7 mouse cellular contexts compared by ENCODE assay signal in genomic region chr5:144223503-144223862, GRCm38 (mm10). TPM values are rescaled to one million over a fixed set of nuclear protein-coding genes. Genes with fewer than 3 reads are reported as not detected.
A peak's percentile ranks its signal among the peaks of the same experiment; 100 is the strongest.
DNase-seq lines count a peak whose midpoint lies in the region; ATAC-seq and TF ChIP-seq lines count a peak whose summit lies in the region.

Tecpr1 (minus strand) TSS chr5:144223615.

- peak within 1 kb of the TSS; percentile 70 for H3K27ac ChIP-seq in embryonic facial prominence, embryonic 10.5 days (replicated peaks)
- peak within 1 kb of the TSS; percentile 69 for H3K27ac ChIP-seq in intestine, postnatal 0 days (ENCODE audit: low read depth, low read length)
- peak within 1 kb of the TSS; percentile 77 for H3K27ac ChIP-seq in midbrain, embryonic 12.5 days (replicated peaks)
- peak within 1 kb of the TSS; percentile 51 for H3K27ac ChIP-seq in small intestine, adult 2 months (ENCODE audit: insufficient read depth, low read depth, low read length)

- TF ChIP-seq POLR2A in small intestine, adult 2 months (IDR thresholded peaks at IDR 0.05; ENCODE audit: low read depth, low read length) = peak; percentile 83; the same call in 1 of the 2 replicates

- no peaks in the 10 kb centered on the region for H3K27me3 ChIP-seq in embryonic facial prominence, embryonic 10.5 days (replicated peaks; ENCODE audit: low read depth, poor library complexity, severe bottlenecking)
- no peaks in the 10 kb centered on the region for H3K27me3 ChIP-seq in intestine, postnatal 0 days (replicated peaks; ENCODE audit: control insufficient read depth, insufficient read depth, low read length)
- no peaks in the 10 kb centered on the region for H3K27me3 ChIP-seq in midbrain, embryonic 12.5 days
- H3K27me3 ChIP-seq in small intestine, adult 2 months (ENCODE audit: control insufficient read depth, insufficient read depth, low read length) = no peaks in the 10 kb centered on the region

- peak within 1 kb of the TSS; percentile 75 for H3K4me2 ChIP-seq in intestine, postnatal 0 days (replicated peaks; ENCODE audit: low read depth)
- H3K4me2 ChIP-seq in midbrain, embryonic 12.5 days (replicated peaks) = peak within 1 kb of the TSS; percentile 87

- peak within 1 kb of the TSS; percentile 67 for H3K9ac ChIP-seq in intestine, postnatal 0 days (ENCODE audit: low read depth, low read length)
- H3K9ac ChIP-seq in midbrain, embryonic 12.5 days (replicated peaks) = peak within 1 kb of the TSS; percentile 71

- intact Hi-C loops in left cerebral cortex, postnatal 4 days (cut with DNase I) = no loop called here

- H3K36me3 ChIP-seq in embryonic facial prominence, embryonic 10.5 days (replicated peaks) = no peaks in the 10 kb centered on the region
- H3K36me3 ChIP-seq in intestine, postnatal 0 days (ENCODE audit: control insufficient read depth, insufficient read depth) = no peaks in the 10 kb centered on the region; the same call in 1 of the 2 replicates
- H3K36me3 ChIP-seq in midbrain, embryonic 12.5 days = no peaks in the 10 kb centered on the region
- no peaks in the 10 kb centered on the region for H3K36me3 ChIP-seq in small intestine, adult 2 months (ENCODE audit: control insufficient read depth, insufficient read depth, low read length)

- peak within 1 kb of the TSS; percentile 84 for H3K4me3 ChIP-seq in embryonic facial prominence, embryonic 10.5 days
- peak within 1 kb of the TSS; percentile 77 for H3K4me3 ChIP-seq in intestine, postnatal 0 days (ENCODE audit: low read depth, low read length)
- H3K4me3 ChIP-seq in midbrain, embryonic 12.5 days = peak within 1 kb of the TSS; percentile 72
- peak within 1 kb of the TSS; percentile 88 for H3K4me3 ChIP-seq in small intestine, adult 2 months (ENCODE audit: low read depth, low read length)

- no peaks in the 10 kb centered on the region for H3K9me3 ChIP-seq in embryonic facial prominence, embryonic 10.5 days
- H3K9me3 ChIP-seq in intestine, postnatal 0 days (ENCODE audit: control insufficient read depth) = no peaks in the 10 kb centered on the region
- H3K9me3 ChIP-seq in midbrain, embryonic 12.5 days = no peaks in the 10 kb centered on the region

- TF ChIP-seq CTCF in intestine, postnatal 0 days (IDR thresholded peaks at IDR 0.05; ENCODE audit: low read depth) = peak; percentile 39
- no peak for TF ChIP-seq CTCF in small intestine, adult 2 months (IDR thresholded peaks at IDR 0.05; ENCODE audit: extremely low read depth, insufficient read length, insufficient replicate concordance, low read depth, low read length)

- WGBS in embryonic facial prominence, embryonic 10.5 days = under 1% methylated on average over 37 of the region's 37 CpGs
- under 1% methylated on average over 37 of the region's 37 CpGs for WGBS in intestine, postnatal 0 days
- WGBS in midbrain, embryonic 12.5 days = under 1% methylated on average over 35 of the region's 37 CpGs
- WGBS in small intestine, adult 2 months = under 1% methylated on average over 37 of the region's 37 CpGs

- H3K4me1 ChIP-seq in embryonic facial prominence, embryonic 10.5 days = peaks cover 37% of the 10 kb centered on the region
- no peaks in the 10 kb centered on the region for H3K4me1 ChIP-seq in intestine, postnatal 0 days (replicated peaks; ENCODE audit: control insufficient read depth, insufficient read depth, low read length)
- peaks cover 21% of the 10 kb centered on the region for H3K4me1 ChIP-seq in midbrain, embryonic 12.5 days
- H3K4me1 ChIP-seq in small intestine, adult 2 months (ENCODE audit: control insufficient read depth, insufficient read depth, insufficient read length, low read length) = no peaks in the 10 kb centered on the region

- peak; percentile 96 for DNase-seq in adrenal gland, postnatal 10 days
- peak; percentile 96 for DNase-seq in embryonic facial prominence, embryonic 10.5 days (ENCODE audit: low spot score)
- peak; percentile 77 for DNase-seq in gonadal fat pad, adult 2 months (ENCODE audit: low read depth)
- DNase-seq in left cerebral cortex, postnatal 4 days = peak; percentile 95

- peak; percentile 93 for ATAC-seq in intestine, postnatal 0 days
- peak; percentile 97 for ATAC-seq in midbrain, embryonic 12.5 days (ENCODE audit: low FRiP score, low read depth)

RNA-seq across cellular contexts. Expression of gene Tecpr1, which starts in this region (rescaled TPM):
- 10 to 100 TPM; 56.9 to 67.2 TPM for total RNA-seq in adrenal gland, postnatal 10 days (2021)
- 19.3 and 21.1 TPM in 2 replicates for polyA plus RNA-seq in embryonic facial prominence, embryonic 10.5 days (2016; fragmentation: Nextera tagmentation; extraction: Ambion mirVana)
- 39.4 and 43.7 TPM in 2 replicates for polyA plus RNA-seq in gonadal fat pad, adult 2 months (2012; rRNA removed)
- 10.7 and 12.5 TPM in 2 replicates for polyA plus RNA-seq in intestine, postnatal 0 days (2015; fragmentation: Nextera tagmentation; extraction: Ambion mirVana)
- total RNA-seq in left cerebral cortex, postnatal 4 days (2021) = 10 to 100 TPM; 72.6 to 83.1 TPM
- polyA plus RNA-seq in midbrain, embryonic 12.5 days (2016; fragmentation: Nextera tagmentation; extraction: Ambion mirVana) = 33.5 and 36.1 TPM in 2 replicates
- 16.0 and 29.7 TPM in 2 replicates for polyA plus RNA-seq in small intestine, adult 2 months (2012; rRNA removed)

Comparison
In these comparisons a context has a peak if more than half of its experiments do, and no peak if none do; other contexts are left out.
1. Peak in every context shown above with its lines: DNase-seq, ATAC-seq, H3K4me3 ChIP-seq and H3K27ac ChIP-seq.